Mouse (Mus musculus): ENCODE measurements around the gene Cfap161. TPM values are rescaled to one million over a fixed set of nuclear protein-coding genes. Genes with fewer than 3 reads are reported as not detected.
A peak's percentile ranks its signal among the peaks of the same experiment; 100 is the strongest.

The Cfap161 gene
- total and polyA plus RNA-seq, 2 experiments from 2014 or later, result 0.90 TPM; not detected in 1

GRCm38 (mm10) chr7:83810141-83811100, 15.7 kb upstream of the Cfap161 start:
- Histone ChIP-seq H3K9ac (replicated peaks; ENCODE audit: low read depth, low read length) (no peak overlapping the region), H3K36me3 (replicated peaks; ENCODE audit: control insufficient read depth, insufficient read depth, low read length) (no peaks in the 10 kb centered on the region), H3K4me2 (ENCODE audit: low read depth, low read length) (0 out of 2 replicates have a peak overlapping the region, but pooled peaks have one; percentile 24), H3K4me1 (ENCODE audit: control insufficient read depth, insufficient read depth) (peaks cover 21% of the 10 kb centered on the region; the same call in 1 of the 2 replicates), H3K27ac (ENCODE audit: low read depth) (peak overlapping the region; percentile 74), H3K9me3 (replicated peaks; ENCODE audit: control insufficient read depth, low read length) (no peaks in the 10 kb centered on the region), H3K4me3 (ENCODE audit: low read depth, low read length) (no peak overlapping the region), H3K27me3 (ENCODE audit: control insufficient read depth, insufficient read depth, low read length) (no peaks in the 10 kb centered on the region)
- DNase-seq (ENCODE audit: low spot score) (peak; percentile 65), ATAC-seq (ENCODE audit: insufficient read depth, low read depth) (peak; percentile 68)
- TF ChIP-seq EP300 (IDR thresholded peaks at IDR 0.05; ENCODE audit: low read depth) (0 out of 2 replicates have a peak, but pooled peaks have one; percentile 46), CTCF (IDR thresholded peaks at IDR 0.05; ENCODE audit: low read depth) (no peak)
- 30% methylated on average over 15 of the region's 15 CpGs for WGBS

GRCm38 (mm10) chr7:83809715-83810114, 15.0 kb upstream of the Cfap161 start:
- Histone ChIP-seq H3K9me3 (replicated peaks; ENCODE audit: control insufficient read depth, low read length) (no peaks in the 10 kb centered on the region), H3K4me1 (ENCODE audit: control insufficient read depth, insufficient read depth) (peaks cover 21% of the 10 kb centered on the region; the same call in 1 of the 2 replicates), H3K4me2 (ENCODE audit: low read depth, low read length) (0 out of 2 replicates have a peak overlapping the region, but pooled peaks have one; percentile 24), H3K9ac (replicated peaks; ENCODE audit: low read depth, low read length) (no peak overlapping the region), H3K4me3 (ENCODE audit: low read depth, low read length) (no peak overlapping the region), H3K27me3 (ENCODE audit: control insufficient read depth, insufficient read depth, low read length) (no peaks in the 10 kb centered on the region), H3K36me3 (replicated peaks; ENCODE audit: control insufficient read depth, insufficient read depth, low read length) (no peaks in the 10 kb centered on the region), H3K27ac (ENCODE audit: low read depth) (peak overlapping the region; percentile 74)
- ATAC-seq (ENCODE audit: insufficient read depth, low read depth) (no peak), DNase-seq (ENCODE audit: low spot score) (no peak)
- 34% methylated on average over 3 of the region's 3 CpGs for WGBS
- TF ChIP-seq CTCF (IDR thresholded peaks at IDR 0.05; ENCODE audit: low read depth), result no peak
- no peak for TF ChIP-seq EP300 (IDR thresholded peaks at IDR 0.05; ENCODE audit: low read depth)

GRCm38 (mm10) chr7:83809060-83809459, 14.4 kb upstream of the Cfap161 start:
- DNase-seq (ENCODE audit: low spot score) (peak; percentile 60), ATAC-seq (ENCODE audit: insufficient read depth, low read depth) (peak; percentile 39)
- Histone ChIP-seq H3K4me1 (ENCODE audit: control insufficient read depth, insufficient read depth) (peaks cover 19% of the 10 kb centered on the region; the same call in 1 of the 2 replicates), H3K9ac (replicated peaks; ENCODE audit: low read depth, low read length) (no peak overlapping the region), H3K36me3 (replicated peaks; ENCODE audit: control insufficient read depth, insufficient read depth, low read length) (no peaks in the 10 kb centered on the region), H3K4me2 (ENCODE audit: low read depth, low read length) (no peak overlapping the region), H3K9me3 (replicated peaks; ENCODE audit: control insufficient read depth, low read length) (no peaks in the 10 kb centered on the region), H3K4me3 (ENCODE audit: low read depth, low read length) (no peak overlapping the region), H3K27me3 (ENCODE audit: control insufficient read depth, insufficient read depth, low read length) (no peaks in the 10 kb centered on the region), H3K27ac (ENCODE audit: low read depth) (peak overlapping the region; percentile 74)
- no peak for TF ChIP-seq CTCF (IDR thresholded peaks at IDR 0.05; ENCODE audit: low read depth)
- no peak for TF ChIP-seq EP300 (IDR thresholded peaks at IDR 0.05; ENCODE audit: low read depth)
- WGBS, result 39% methylated on average over 6 of the region's 6 CpGs

GRCm38 (mm10) chr7:83806934-83807333, 12.3 kb upstream of the Cfap161 start:
- Histone ChIP-seq H3K4me3 (ENCODE audit: low read depth, low read length) (no peak overlapping the region), H3K36me3 (replicated peaks; ENCODE audit: control insufficient read depth, insufficient read depth, low read length) (no peaks in the 10 kb centered on the region), H3K9me3 (replicated peaks; ENCODE audit: control insufficient read depth, low read length) (no peaks in the 10 kb centered on the region), H3K4me2 (ENCODE audit: low read depth, low read length) (no peak overlapping the region), H3K9ac (replicated peaks; ENCODE audit: low read depth, low read length) (no peak overlapping the region), H3K27ac (ENCODE audit: low read depth) (no peak overlapping the region), H3K4me1 (ENCODE audit: control insufficient read depth, insufficient read depth) (peaks cover 8% of the 10 kb centered on the region; the same call in 1 of the 2 replicates), H3K27me3 (ENCODE audit: control insufficient read depth, insufficient read depth, low read length) (no peaks in the 10 kb centered on the region)
- no peak for ATAC-seq (ENCODE audit: insufficient read depth, low read depth)
- 35% methylated on average over 6 of the region's 6 CpGs for WGBS
- DNase-seq (ENCODE audit: low spot score), result no peak
- no peak for TF ChIP-seq CTCF (IDR thresholded peaks at IDR 0.05; ENCODE audit: low read depth)
- TF ChIP-seq EP300 (IDR thresholded peaks at IDR 0.05; ENCODE audit: low read depth), result no peak

- H3K27ac ChIP-seq (ENCODE audit: low read depth), result no peak overlapping the region
- ATAC-seq (ENCODE audit: insufficient read depth, low read depth) (no peak), DNase-seq (ENCODE audit: low spot score) (no peak)
- no peaks in the 10 kb centered on the region for H3K9me3 ChIP-seq (replicated peaks; ENCODE audit: control insufficient read depth, low read length)
- no peaks in the 10 kb centered on the region for H3K27me3 ChIP-seq (ENCODE audit: control insufficient read depth, insufficient read depth, low read length)
- 72% methylated on average over 4 of the region's 4 CpGs for WGBS
- no peak overlapping the region for H3K4me2 ChIP-seq (ENCODE audit: low read depth, low read length)
- no peaks in the 10 kb centered on the region for H3K36me3 ChIP-seq (replicated peaks; ENCODE audit: control insufficient read depth, insufficient read depth, low read length)
- H3K9ac ChIP-seq (replicated peaks; ENCODE audit: low read depth, low read length), result no peak overlapping the region
- no peak overlapping the region for H3K4me3 ChIP-seq (ENCODE audit: low read depth, low read length)
- H3K4me1 ChIP-seq (ENCODE audit: control insufficient read depth, insufficient read depth), result peaks cover under 1% of the 10 kb centered on the region; the same call in 1 of the 2 replicates
- TF ChIP-seq EP300 (IDR thresholded peaks at IDR 0.05; ENCODE audit: low read depth) (no peak), CTCF (IDR thresholded peaks at IDR 0.05; ENCODE audit: low read depth) (no peak)
Observed at GRCm38 (mm10) chr7:83803777-83804176, 9.1 kb upstream of the Cfap161 start.

Data from heart, postnatal 0 days (tissue).